Mouse (Mus musculus) ovary, postnatal 14 days (tissue): ENCODE measurements around the gene Armc5.

ENCODE experiments used
- DNase-seq: peaks from one replicate; pipeline ENCODE4 v3.0.0; 2022; ENCODE audit warnings: low spot score

Armc5 gene

DNA sequence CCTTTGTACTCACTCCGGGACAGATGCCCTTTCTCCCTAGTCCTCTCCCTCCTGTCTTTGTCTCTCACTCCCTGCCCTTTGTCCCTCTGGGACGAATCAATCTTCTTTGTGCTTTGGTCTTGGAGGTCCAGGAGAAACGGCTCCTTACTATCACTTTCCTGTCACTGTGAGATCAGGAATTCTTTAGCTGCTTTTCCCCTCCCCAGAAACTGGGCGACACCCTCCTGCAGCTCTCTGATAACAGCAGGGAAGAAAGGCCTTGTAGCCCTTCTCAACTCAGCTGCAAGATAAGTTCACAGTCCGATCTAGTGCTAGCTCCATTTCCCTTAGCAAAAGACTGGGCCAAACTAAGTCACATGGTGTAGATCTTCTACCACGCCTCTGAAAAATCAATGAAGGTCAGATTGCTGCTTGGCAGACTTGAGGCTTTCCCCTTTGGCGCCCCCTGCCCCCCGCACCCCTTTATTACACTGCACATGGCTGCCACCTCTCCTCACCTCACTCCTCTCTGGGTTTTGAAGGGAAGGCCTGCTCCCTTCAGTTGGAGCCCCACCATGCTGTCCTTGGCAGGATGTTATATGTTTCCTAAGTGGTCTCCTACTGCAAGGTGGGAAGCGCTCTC is 51.9 kb downstream of the Armc5 start:
- no peak for DNase-seq
